In the genomic region with DNA sequence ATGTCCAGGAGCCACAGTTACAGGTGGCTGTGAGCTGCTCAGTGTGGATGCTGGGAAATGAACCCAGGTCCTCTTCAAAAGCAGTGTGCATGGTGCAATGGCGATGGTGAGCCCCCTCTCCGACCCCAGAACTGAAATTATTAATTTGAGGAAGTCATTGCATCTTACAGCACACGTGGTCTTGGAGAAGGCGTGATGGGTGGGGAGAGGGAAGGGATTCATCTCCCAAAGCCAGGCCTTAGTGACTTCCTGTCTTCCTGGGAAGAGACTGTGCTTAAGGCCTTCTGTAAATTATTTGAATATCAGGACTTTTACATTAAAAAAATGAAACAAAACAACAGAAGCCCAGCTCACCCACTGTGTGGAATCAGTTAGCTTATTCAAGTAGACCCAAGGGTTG, we compare ENCODE assay signal across 28 mouse cellular contexts. TPM values are rescaled to one million over a fixed set of nuclear protein-coding genes. Genes with fewer than 3 reads are reported as not detected.
A peak's percentile ranks its signal among the peaks of the same experiment; 100 is the strongest.
DNase-seq lines count a peak whose midpoint lies in the region; ATAC-seq and TF ChIP-seq lines count a peak whose summit lies in the region.
"Had no signal": no experiment of that assay in that cellular context is flagged by ENCODE, and none has a peak within 500 bp of the region (broad histone marks: within the 10 kb centered on the region; RNA-seq: fewer than 3 reads in every experiment).

No protein-coding gene starts in this region.

- H3K27me3 ChIP-seq in forebrain, embryonic 11.5 days (ENCODE audit: control insufficient read depth, insufficient read depth, low read length), result no peaks in the 10 kb centered on the region
- H3K27me3 ChIP-seq in forebrain, postnatal 0 days (ENCODE audit: insufficient read depth, low read length), result no peaks in the 10 kb centered on the region
- no peaks in the 10 kb centered on the region for H3K27me3 ChIP-seq in heart, embryonic 16.5 days (ENCODE audit: control insufficient read depth, insufficient read depth, low read length)
- no peaks in the 10 kb centered on the region for H3K27me3 ChIP-seq in stomach, embryonic 15.5 days (replicated peaks)
- H3K27me3 ChIP-seq in stomach, postnatal 0 days (ENCODE audit: control insufficient read depth, insufficient read depth, low read length), result no peaks in the 10 kb centered on the region
- H3K27me3 ChIP-seq: embryonic facial prominence, embryonic 13.5 days; forebrain, embryonic 13.5 days; hindbrain, embryonic 12.5 days; neural tube, embryonic 13.5 days had no signal

- no peaks in the 10 kb centered on the region for H3K36me3 ChIP-seq in forebrain, embryonic 11.5 days (ENCODE audit: control insufficient read depth, insufficient read depth, low read length)
- H3K36me3 ChIP-seq in forebrain, postnatal 0 days (ENCODE audit: insufficient read depth), result no peaks in the 10 kb centered on the region
- H3K36me3 ChIP-seq in heart, embryonic 16.5 days (ENCODE audit: control insufficient read depth, insufficient read depth), result no peaks in the 10 kb centered on the region; the same call in 1 of the 2 replicates
- no peaks in the 10 kb centered on the region for H3K36me3 ChIP-seq in stomach, embryonic 15.5 days
- H3K36me3 ChIP-seq in stomach, postnatal 0 days (ENCODE audit: control insufficient read depth, insufficient read depth, low read length), result no peaks in the 10 kb centered on the region; the same call in 1 of the 2 replicates
- H3K36me3 ChIP-seq: embryonic facial prominence, embryonic 13.5 days; hindbrain, embryonic 12.5 days; limb, embryonic 10.5 days; midbrain, embryonic 10.5 days; neural tube, embryonic 13.5 days had no signal

- 0 out of 2 replicates have a peak, but pooled peaks cover 2% of the 10 kb centered on the region for H3K4me1 ChIP-seq in forebrain, embryonic 11.5 days (replicated peaks; ENCODE audit: control insufficient read depth, insufficient read depth, low read length)
- peaks cover 3% of the 10 kb centered on the region; the same call in 1 of the 2 replicates for H3K4me1 ChIP-seq in forebrain, postnatal 0 days (ENCODE audit: insufficient read depth)
- H3K4me1 ChIP-seq in heart, embryonic 16.5 days (ENCODE audit: control insufficient read depth, insufficient read depth, low read length), result peaks cover 11% of the 10 kb centered on the region
- H3K4me1 ChIP-seq in stomach, embryonic 15.5 days, result peaks cover 5% of the 10 kb centered on the region; the same call in 1 of the 2 replicates
- no peaks in the 10 kb centered on the region for H3K4me1 ChIP-seq in stomach, postnatal 0 days (replicated peaks; ENCODE audit: control insufficient read depth, insufficient read depth)

- H3K27ac ChIP-seq in forebrain, embryonic 11.5 days (ENCODE audit: low read depth, low read length), result no peak overlapping the region
- no peak overlapping the region for H3K27ac ChIP-seq in forebrain, postnatal 0 days (ENCODE audit: low read depth, low read length)
- H3K27ac ChIP-seq in heart, embryonic 16.5 days (ENCODE audit: low read length), result peak overlapping the region; percentile 78
- H3K27ac ChIP-seq in stomach, embryonic 15.5 days, result peak overlapping the region; percentile 17; the same call in 1 of the 2 replicates
- H3K27ac ChIP-seq in stomach, postnatal 0 days (replicated peaks), result no peak overlapping the region
- H3K27ac ChIP-seq: embryonic facial prominence, embryonic 13.5 days; forebrain, embryonic 13.5 days; heart, adult 2 months; hindbrain, embryonic 12.5 days; limb, embryonic 10.5 days; midbrain, embryonic 10.5 days; neural tube, embryonic 13.5 days had no signal

- H3K4me2 ChIP-seq in forebrain, embryonic 11.5 days (ENCODE audit: low read depth, low read length, severe bottlenecking), result no peak overlapping the region
- H3K4me2 ChIP-seq in forebrain, postnatal 0 days (ENCODE audit: low read depth), result no peak overlapping the region
- H3K4me2 ChIP-seq in heart, embryonic 16.5 days (ENCODE audit: low read depth, low read length), result no peak overlapping the region
- H3K4me2 ChIP-seq in stomach, embryonic 15.5 days, result no peak overlapping the region
- H3K4me2 ChIP-seq in stomach, postnatal 0 days (replicated peaks; ENCODE audit: low read depth), result no peak overlapping the region
- H3K4me2 ChIP-seq: embryonic facial prominence, embryonic 13.5 days; forebrain, embryonic 13.5 days; hindbrain, embryonic 12.5 days; neural tube, embryonic 13.5 days had no signal

- no peak for ATAC-seq in forebrain, embryonic 11.5 days (replicated peaks; ENCODE audit: low FRiP score)
- no peak for ATAC-seq in forebrain, postnatal 0 days
- ATAC-seq in heart, embryonic 16.5 days (replicated peaks; ENCODE audit: extremely low read depth, insufficient read depth, low FRiP score), result no peak
- no peak for ATAC-seq in stomach, embryonic 15.5 days (ENCODE audit: insufficient read depth, low FRiP score, low read depth)
- ATAC-seq in stomach, postnatal 0 days (ENCODE audit: low FRiP score, low TSS enrichment), result no peak
- ATAC-seq: forebrain, embryonic 13.5 days; lung, postnatal 0 days; midbrain, embryonic 16.5 days had no signal

- TF ChIP-seq EP300 in stomach, postnatal 0 days (optimal IDR thresholded peaks at IDR 0.05), result no peak

- no peak for TF ChIP-seq CTCF in forebrain, postnatal 0 days (IDR thresholded peaks at IDR 0.05; ENCODE audit: low read depth)
- no peak for TF ChIP-seq CTCF in stomach, postnatal 0 days (IDR thresholded peaks at IDR 0.05; ENCODE audit: low read depth)

- H3K9ac ChIP-seq in forebrain, embryonic 11.5 days (ENCODE audit: low read length), result no peak overlapping the region
- no peak overlapping the region for H3K9ac ChIP-seq in forebrain, postnatal 0 days
- H3K9ac ChIP-seq in heart, embryonic 16.5 days (ENCODE audit: low read length), result no peak overlapping the region; the same call in 1 of the 2 replicates
- no peak overlapping the region for H3K9ac ChIP-seq in stomach, embryonic 15.5 days
- H3K9ac ChIP-seq in stomach, postnatal 0 days (ENCODE audit: low read length), result no peak overlapping the region
- H3K9ac ChIP-seq: embryonic facial prominence, embryonic 13.5 days; forebrain, embryonic 13.5 days; hindbrain, embryonic 12.5 days; liver, embryonic 14.5 days; neural tube, embryonic 13.5 days had no signal

- H3K9me3 ChIP-seq in forebrain, embryonic 11.5 days (ENCODE audit: control insufficient read depth, low read length), result no peaks in the 10 kb centered on the region
- H3K9me3 ChIP-seq in forebrain, postnatal 0 days (ENCODE audit: low read length), result no peaks in the 10 kb centered on the region
- H3K9me3 ChIP-seq in heart, embryonic 16.5 days (replicated peaks; ENCODE audit: control insufficient read depth, low read length), result peaks cover 8% of the 10 kb centered on the region; the same call in 1 of the 2 replicates
- H3K9me3 ChIP-seq in stomach, embryonic 15.5 days, result no peaks in the 10 kb centered on the region
- H3K9me3 ChIP-seq in stomach, postnatal 0 days (ENCODE audit: control insufficient read depth, low read length), result no peaks in the 10 kb centered on the region
- H3K9me3 ChIP-seq: forebrain, embryonic 13.5 days; limb, embryonic 10.5 days had no signal

- H3K4me3 ChIP-seq in forebrain, embryonic 11.5 days (ENCODE audit: low read depth, low read length), result no peak overlapping the region
- H3K4me3 ChIP-seq in forebrain, postnatal 0 days (ENCODE audit: low read depth, low read length), result no peak overlapping the region
- no peak overlapping the region for H3K4me3 ChIP-seq in heart, embryonic 16.5 days (ENCODE audit: low read length)
- H3K4me3 ChIP-seq in stomach, embryonic 15.5 days (replicated peaks), result no peak overlapping the region
- no peak overlapping the region for H3K4me3 ChIP-seq in stomach, postnatal 0 days (ENCODE audit: low read depth, low read length)
- H3K4me3 ChIP-seq: embryonic facial prominence, embryonic 13.5 days; erythroblast, embryonic 14.5 days; forebrain, embryonic 13.5 days; heart, adult 2 months; hindbrain, embryonic 12.5 days; limb, embryonic 10.5 days; midbrain, embryonic 10.5 days; myocyte; neural tube, embryonic 13.5 days had no signal

- 74% methylated on average over 4 of the region's 4 CpGs for WGBS in forebrain, embryonic 11.5 days
- WGBS in forebrain, postnatal 0 days, result 85% methylated on average over 4 of the region's 4 CpGs
- 61% methylated on average over 4 of the region's 4 CpGs for WGBS in heart, embryonic 16.5 days
- 66% methylated on average over 4 of the region's 4 CpGs for WGBS in stomach, embryonic 15.5 days
- WGBS in stomach, postnatal 0 days, result 56% methylated on average over 4 of the region's 4 CpGs

- peak; percentile 28 for DNase-seq in forebrain, embryonic 11.5 days (ENCODE audit: low spot score)
- no peak for DNase-seq in forebrain, postnatal 0 days
- DNase-seq in heart, postnatal 25 days (ENCODE audit: low spot score), result no peak
- DNase-seq in stomach, postnatal 0 days (ENCODE audit: low spot score), result no peak
- DNase-seq in layer of hippocampus, postnatal 25 days (ENCODE audit: extremely low spot score in 1 of 2, low spot score in 1 of 2), result no peak
- DNase-seq in frontal cortex, adult 2 months (ENCODE audit: extremely low spot score in 1 of 2, low spot score in 1 of 2), result no peak
- DNase-seq: cerebellum, adult 8-10 months; cerebellum, postnatal 36 days; embryo, embryonic 11 days; gastrocnemius, postnatal 14 days; heart, adult 2 months; kidney, adult 8-10 months; kidney, postnatal 10 days; retina, postnatal 1 day; right cerebral cortex, postnatal 25 days had no signal

- intact Hi-C loops in heart, postnatal 25 days (cut with DNase I), result loop anchor here (10.0 kb wide), 1 partner anchor 369 kb away; a partner anchor contains a TSS

RNA-seq across cellular contexts. Expression of a gene that starts 5.5 kb away (rescaled TPM):
- polyA plus RNA-seq in forebrain, embryonic 11.5 days (2014; fragmentation: Nextera tagmentation; extraction: Ambion mirVana), result 77.6 and 87.4 TPM in 2 replicates
- 32.7 and 33.9 TPM in 2 replicates for total RNA-seq in forebrain, postnatal 0 days (2014; rRNA removed)
- polyA plus RNA-seq in forebrain, postnatal 0 days (2015; fragmentation: Nextera tagmentation; extraction: Ambion mirVana), result 37.1 and 42.1 TPM in 2 replicates
- 46.8 and 48.1 TPM in 2 replicates for polyA plus RNA-seq in heart, embryonic 16.5 days (2015; fragmentation: Nextera tagmentation; extraction: Ambion mirVana)
- total RNA-seq in heart, postnatal 25 days (2021), result 1 to 10 TPM; 5.3 to 5.5 TPM
- 244 and 293 TPM in 2 replicates for polyA plus RNA-seq in stomach, embryonic 15.5 days (2015; fragmentation: Nextera tagmentation; extraction: Ambion mirVana)
- 63.2 and 68.2 TPM in 2 replicates for polyA plus RNA-seq in stomach, postnatal 0 days (2015; fragmentation: Nextera tagmentation; extraction: Ambion mirVana)
- total RNA-seq in layer of hippocampus, postnatal 25 days (2021), result 10 to 100 TPM; 14.4 to 15.5 TPM
- 14.1 and 18.7 TPM in 2 replicates for polyA plus RNA-seq in frontal cortex, adult 2 months (2012; rRNA removed)

RNA-seq across cellular contexts. Expression of a gene that starts 19.9 kb away (rescaled TPM):
- 87.3 and 92.3 TPM in 2 replicates for polyA plus RNA-seq in forebrain, embryonic 11.5 days (2014; fragmentation: Nextera tagmentation; extraction: Ambion mirVana)
- 106 and 119 TPM in 2 replicates for total RNA-seq in forebrain, postnatal 0 days (2014; rRNA removed)
- polyA plus RNA-seq in forebrain, postnatal 0 days (2015; fragmentation: Nextera tagmentation; extraction: Ambion mirVana), result 124 and 140 TPM in 2 replicates
- 98.4 and 109 TPM in 2 replicates for polyA plus RNA-seq in heart, embryonic 16.5 days (2015; fragmentation: Nextera tagmentation; extraction: Ambion mirVana)
- 10 to 100 TPM; 39.0 to 45.5 TPM for total RNA-seq in heart, postnatal 25 days (2021)
- 142 and 147 TPM in 2 replicates for polyA plus RNA-seq in stomach, embryonic 15.5 days (2015; fragmentation: Nextera tagmentation; extraction: Ambion mirVana)
- 163 and 168 TPM in 2 replicates for polyA plus RNA-seq in stomach, postnatal 0 days (2015; fragmentation: Nextera tagmentation; extraction: Ambion mirVana)
- 10 to 100 TPM; 80.0 to 83.0 TPM for total RNA-seq in layer of hippocampus, postnatal 25 days (2021)
- 103 and 105 TPM in 2 replicates for polyA plus RNA-seq in frontal cortex, adult 2 months (2012; rRNA removed)

RNA-seq across cellular contexts. Expression of a gene that starts 19.9 kb away (rescaled TPM):
- polyA plus RNA-seq in forebrain, embryonic 11.5 days (2014; fragmentation: Nextera tagmentation; extraction: Ambion mirVana), result 85.8 and 90.1 TPM in 2 replicates
- total RNA-seq in forebrain, postnatal 0 days (2014; rRNA removed), result 38.9 and 42.7 TPM in 2 replicates
- polyA plus RNA-seq in forebrain, postnatal 0 days (2015; fragmentation: Nextera tagmentation; extraction: Ambion mirVana), result 54.6 and 66.3 TPM in 2 replicates
- 70.5 and 78.4 TPM in 2 replicates for polyA plus RNA-seq in heart, embryonic 16.5 days (2015; fragmentation: Nextera tagmentation; extraction: Ambion mirVana)
- 10 to 100 TPM; 39.1 to 41.9 TPM for total RNA-seq in heart, postnatal 25 days (2021)
- 66.3 and 73.6 TPM in 2 replicates for polyA plus RNA-seq in stomach, embryonic 15.5 days (2015; fragmentation: Nextera tagmentation; extraction: Ambion mirVana)
- 47.5 and 47.7 TPM in 2 replicates for polyA plus RNA-seq in stomach, postnatal 0 days (2015; fragmentation: Nextera tagmentation; extraction: Ambion mirVana)
- 10 to 100 TPM; 34.7 to 35.5 TPM for total RNA-seq in layer of hippocampus, postnatal 25 days (2021)
- 34.2 and 36.1 TPM in 2 replicates for polyA plus RNA-seq in frontal cortex, adult 2 months (2012; rRNA removed)

RNA-seq across cellular contexts. Expression of a gene that starts 44.1 kb away (rescaled TPM):
- 144 and 155 TPM in 2 replicates for polyA plus RNA-seq in forebrain, embryonic 11.5 days (2014; fragmentation: Nextera tagmentation; extraction: Ambion mirVana)
- 139 and 157 TPM in 2 replicates for total RNA-seq in forebrain, postnatal 0 days (2014; rRNA removed)
- polyA plus RNA-seq in forebrain, postnatal 0 days (2015; fragmentation: Nextera tagmentation; extraction: Ambion mirVana), result 165 and 175 TPM in 2 replicates
- 186 and 187 TPM in 2 replicates for polyA plus RNA-seq in heart, embryonic 16.5 days (2015; fragmentation: Nextera tagmentation; extraction: Ambion mirVana)
- total RNA-seq in heart, postnatal 25 days (2021), result 100 to 1,000 TPM; 152 to 154 TPM
- polyA plus RNA-seq in stomach, embryonic 15.5 days (2015; fragmentation: Nextera tagmentation; extraction: Ambion mirVana), result 131 and 145 TPM in 2 replicates
- polyA plus RNA-seq in stomach, postnatal 0 days (2015; fragmentation: Nextera tagmentation; extraction: Ambion mirVana), result 91.1 and 95.9 TPM in 2 replicates
- total RNA-seq in layer of hippocampus, postnatal 25 days (2021), result 100 to 1,000 TPM; 122 TPM
- polyA plus RNA-seq in frontal cortex, adult 2 months (2012; rRNA removed), result 107 and 115 TPM in 2 replicates

RNA-seq across cellular contexts. Expression of a gene that starts 44.1 kb away (rescaled TPM):
- 77.1 and 77.2 TPM in 2 replicates for polyA plus RNA-seq in forebrain, embryonic 11.5 days (2014; fragmentation: Nextera tagmentation; extraction: Ambion mirVana)
- 64.8 and 73.2 TPM in 2 replicates for total RNA-seq in forebrain, postnatal 0 days (2014; rRNA removed)
- polyA plus RNA-seq in forebrain, postnatal 0 days (2015; fragmentation: Nextera tagmentation; extraction: Ambion mirVana), result 84.2 and 86.0 TPM in 2 replicates
- polyA plus RNA-seq in heart, embryonic 16.5 days (2015; fragmentation: Nextera tagmentation; extraction: Ambion mirVana), result 40.3 and 43.9 TPM in 2 replicates
- total RNA-seq in heart, postnatal 25 days (2021), result 10 to 100 TPM; 10.5 to 10.8 TPM
- 45.5 and 47.2 TPM in 2 replicates for polyA plus RNA-seq in stomach, embryonic 15.5 days (2015; fragmentation: Nextera tagmentation; extraction: Ambion mirVana)
- polyA plus RNA-seq in stomach, postnatal 0 days (2015; fragmentation: Nextera tagmentation; extraction: Ambion mirVana), result 28.4 and 32.1 TPM in 2 replicates
- total RNA-seq in layer of hippocampus, postnatal 25 days (2021), result 10 to 100 TPM; 40.7 to 44.5 TPM
- polyA plus RNA-seq in frontal cortex, adult 2 months (2012; rRNA removed), result 51.4 and 56.6 TPM in 2 replicates

Comparison
In these comparisons a context has a peak if more than half of its experiments do, and no peak if none do; other contexts are left out.
1. H3K27ac ChIP-seq: peak in heart, embryonic 16.5 days (single experiment) and stomach, embryonic 15.5 days (single experiment); none in forebrain, embryonic 11.5 days (single experiment), forebrain, postnatal 0 days (single experiment) and stomach, postnatal 0 days (single experiment).